Mouse (Mus musculus) liver, adult 2 months (tissue): ENCODE results near the gene Cmtm8. TPM values are rescaled to one million over a fixed set of nuclear protein-coding genes. Genes with fewer than 3 reads are reported as not detected.

Experiments used
- DNase-seq: peaks from one replicate; pipeline ENCODE4 v3.0.0-alpha.2; 2011; ENCODE audit warnings: low read depth, low spot score; ENCODE audit errors: extremely low read depth
- H3K27ac ChIP-seq: fragments of 200-500 bp; replicated peaks from 2 replicates; pipeline ENCODE4 v1.5.1; 2012; ENCODE audit warnings: low read depth, mild to moderate bottlenecking, control low read depth, inconsistent platforms, low read length; ENCODE audit not compliant: insufficient read depth
- H3K27me3 ChIP-seq: fragments of 200-500 bp; 2 replicates; pipeline ENCODE4 v1.6.1; 2012; ENCODE audit warnings: mild to moderate bottlenecking, moderate library complexity, low read length, inconsistent platforms; ENCODE audit not compliant: control insufficient read depth, insufficient read depth
- H3K36me3 ChIP-seq: fragments of 200-500 bp; 2 replicates; pipeline ENCODE4 v1.6.1; 2012; ENCODE audit warnings: low read length, inconsistent platforms; ENCODE audit not compliant: control insufficient read depth, insufficient read depth
- H3K4me1 ChIP-seq: fragments of 200-500 bp; 2 replicates; pipeline ENCODE4 v1.6.1; 2011; ENCODE audit warnings: low read length; ENCODE audit not compliant: control insufficient read depth, insufficient read depth
- H3K4me3 ChIP-seq: fragments of 200-500 bp; 2 replicates; pipeline ENCODE4 v1.5.1; 2011; ENCODE audit warnings: low read depth, mild to moderate bottlenecking, control low read depth, low read length, moderate library complexity; ENCODE audit not compliant: insufficient read depth
- H3K79me2 ChIP-seq: fragments of 200-500 bp; 2 replicates; pipeline ENCODE4 v1.6.1; 2012; ENCODE audit warnings: inconsistent platforms, mild to moderate bottlenecking, low read length, moderate library complexity; ENCODE audit not compliant: control insufficient read depth, insufficient read depth
- H3K9ac ChIP-seq: fragments of 200-500 bp; 2 replicates; pipeline ENCODE4 v1.6.1; 2012; ENCODE audit warnings: low read depth, mild to moderate bottlenecking, control low read depth, inconsistent platforms, low read length
- CTCF ChIP-seq: fragments of 200-500 bp; IDR thresholded peaks from 2 replicates; pipeline ENCODE4 v1.5.1; 2011; ENCODE audit warnings: low read depth, low read length, control low read depth
- POLR2A ChIP-seq: fragments of 200-500 bp; IDR thresholded peaks from 2 replicates; pipeline ENCODE4 v1.6.1; 2011; ENCODE audit warnings: low read length, control low read depth; ENCODE audit not compliant: insufficient read depth; ENCODE audit errors: extremely low read depth
- WGBS: fragments of 180-500 bp; shearing (Covaris S2); methylation state at CpG from one replicate; pipeline ENCODE4 v1.1.7; 2018; 5-methylcytosine and 5-hydroxymethylcytosine counted together
- polyA plus RNA-seq: library from polyadenylated mRNA; depleted of rRNA; stranded (reverse); fragments of >200 nt; gene quantifications from 2 replicates; pipeline ENCODE4 v1.2.3, GENCODE M21; 2012
- total RNA-seq: library from RNA; depleted of rRNA; stranded (reverse); fragments of >200 nt; gene quantifications from 2 replicates; pipeline ENCODE4 v1.2.3, GENCODE M21; 2014

Cmtm8 gene
- total and polyA plus RNA-seq, 2 experiments: 77.3 to 180 TPM

DNA sequence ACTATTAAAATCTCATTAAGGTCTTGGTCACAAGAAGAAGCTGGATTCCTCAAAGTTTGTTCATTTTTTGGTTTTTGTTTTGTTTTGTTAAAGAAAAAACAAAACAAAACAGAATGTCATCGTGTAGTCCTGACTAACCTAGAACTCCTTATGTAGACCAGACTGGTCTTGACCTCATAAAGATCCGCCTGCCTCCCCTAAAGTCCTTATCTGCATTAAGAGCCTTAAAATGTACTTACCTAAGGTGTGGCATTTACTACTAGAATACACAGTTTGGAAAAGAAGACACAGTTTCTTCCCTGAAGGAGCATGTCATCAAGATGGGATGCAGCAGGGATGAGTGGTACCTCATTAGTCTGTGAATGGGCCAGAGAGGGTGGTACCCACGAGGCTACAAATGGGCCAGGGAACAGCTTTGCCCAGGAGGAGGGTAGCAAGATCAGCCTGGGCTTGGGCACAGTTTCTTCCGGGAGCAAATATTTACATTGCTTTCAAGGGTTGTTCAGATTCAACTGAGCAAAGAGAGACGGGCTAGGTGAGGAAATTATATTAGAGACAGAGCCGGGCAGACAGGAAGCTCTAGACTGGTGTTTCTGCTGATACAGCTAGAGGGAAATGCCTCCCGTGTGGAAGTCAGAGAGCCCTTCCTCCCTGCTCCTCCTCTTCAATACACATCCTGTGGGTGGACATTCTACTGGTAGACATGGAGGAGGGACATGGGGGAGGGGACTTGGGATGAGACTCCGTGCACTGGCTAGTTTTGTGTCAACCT, 7.6 kb upstream of the Cmtm8 start:
- no peak for DNase-seq
- WGBS: 28% methylated on average over 8 of the region's 8 CpGs
- TF ChIP-seq POLR2A (no peak), CTCF (no peak)

DNA sequence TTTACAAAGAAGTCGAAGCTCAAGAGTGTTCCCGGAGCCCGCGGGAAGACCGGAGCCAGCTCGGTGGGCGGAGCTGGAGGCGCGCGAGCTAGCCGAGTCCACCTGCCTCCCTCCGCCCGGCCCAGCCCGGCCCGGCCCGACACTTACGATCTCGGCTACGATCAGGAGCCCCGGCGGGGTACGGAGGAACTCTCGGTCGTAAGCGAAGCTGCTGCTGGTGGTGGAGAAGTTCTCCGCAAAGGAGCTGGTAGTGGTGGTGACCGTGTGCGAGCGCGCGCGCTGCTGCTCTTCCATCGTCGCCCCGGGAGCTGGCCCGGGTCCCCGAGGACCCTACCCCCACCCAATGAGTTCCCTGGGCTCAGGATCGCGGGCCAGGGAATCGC, 331 bp downstream of the Cmtm8 start:
- Histone ChIP-seq H3K4me3 (peak overlapping the region; percentile 86), H3K4me1 (peaks cover 22% of the 10 kb centered on the region), H3K27ac (peak overlapping the region; percentile 94), H3K36me3 (no peaks in the 10 kb centered on the region; the same call in 1 of the 2 replicates), H3K9ac (peak overlapping the region; percentile 93), H3K79me2 (peaks cover 25% of the 10 kb centered on the region), H3K27me3 (no peaks in the 10 kb centered on the region)
- TF ChIP-seq CTCF (no peak), POLR2A (no peak)
- DNase-seq: no peak
- under 1% methylated on average over 40 of the region's 40 CpGs for WGBS

More for the DNA sequence above, 7.6 kb upstream of the Cmtm8 start:
- no peak overlapping the region for H3K27ac ChIP-seq
- no peaks in the 10 kb centered on the region for H3K36me3 ChIP-seq
- H3K9ac ChIP-seq: no peak overlapping the region
- H3K79me2 ChIP-seq: no peaks in the 10 kb centered on the region
- H3K27me3 ChIP-seq: no peaks in the 10 kb centered on the region
- no peak overlapping the region for H3K4me3 ChIP-seq
- peaks cover 2% of the 10 kb centered on the region; the same call in 1 of the 2 replicates for H3K4me1 ChIP-seq

DNA sequence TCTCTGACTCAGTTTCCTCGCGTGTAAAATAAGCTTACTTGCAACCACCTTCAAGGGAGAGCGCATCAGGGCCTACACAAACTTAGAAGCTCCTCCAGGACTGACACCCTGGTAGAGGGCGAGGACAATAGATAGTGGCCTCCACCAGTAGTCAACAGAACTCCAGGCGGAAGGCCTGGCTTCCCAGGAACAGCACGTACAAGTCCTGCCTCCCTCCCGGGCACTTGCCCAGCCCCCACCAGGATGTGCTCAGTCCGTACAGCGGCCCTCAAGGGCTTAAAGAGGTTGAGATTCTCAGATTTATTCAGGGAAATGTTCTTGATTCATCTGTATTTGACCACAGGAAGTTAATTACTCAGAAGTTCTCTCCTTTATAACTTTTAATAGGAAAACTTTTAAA, 1.1 kb downstream of the Cmtm8 start:
- WGBS: 8% methylated on average over 9 of the region's 9 CpGs
- peaks cover 32% of the 10 kb centered on the region for H3K79me2 ChIP-seq
- no peaks in the 10 kb centered on the region; the same call in 1 of the 2 replicates for H3K36me3 ChIP-seq
- H3K4me3 ChIP-seq: peak overlapping the region; percentile 86
- H3K27ac ChIP-seq: peak overlapping the region; percentile 94
- TF ChIP-seq POLR2A (no peak), CTCF (no peak)
- no peaks in the 10 kb centered on the region for H3K27me3 ChIP-seq
- peaks cover 22% of the 10 kb centered on the region for H3K4me1 ChIP-seq
- peak; percentile 79 for DNase-seq
- peak overlapping the region; percentile 93 for H3K9ac ChIP-seq

DNA sequence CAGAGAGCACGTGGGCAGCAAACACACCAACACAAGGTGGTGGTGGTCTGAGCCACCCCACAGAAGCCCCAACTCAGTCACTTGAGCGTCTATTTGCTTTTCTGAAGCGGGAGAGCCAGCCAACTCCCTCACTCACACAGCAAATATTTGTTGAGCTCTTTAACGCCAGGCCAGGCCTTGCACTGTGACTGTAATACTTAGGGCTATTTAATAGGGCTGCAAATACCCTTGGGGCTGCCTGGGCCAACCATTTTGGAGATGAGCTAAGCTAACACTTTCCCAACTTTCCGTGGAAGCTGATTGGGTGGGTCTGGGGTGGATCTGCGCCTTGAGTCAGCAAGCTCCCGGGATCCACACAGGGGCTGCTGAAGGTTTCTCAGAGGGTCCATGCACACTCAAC, 1.7 kb downstream of the Cmtm8 start:
- Histone ChIP-seq H3K36me3 (no peaks in the 10 kb centered on the region; the same call in 1 of the 2 replicates), H3K4me3 (peak overlapping the region; percentile 86), H3K4me1 (peaks cover 22% of the 10 kb centered on the region), H3K79me2 (peaks cover 38% of the 10 kb centered on the region), H3K27ac (peak overlapping the region; percentile 94), H3K9ac (peak overlapping the region; percentile 73), H3K27me3 (no peaks in the 10 kb centered on the region)
- WGBS: 21% methylated on average over 7 of the region's 7 CpGs
- TF ChIP-seq POLR2A (peak; percentile 24; the same call in 1 of the 2 replicates), CTCF (no peak)
- DNase-seq: peak; percentile 92

DNA sequence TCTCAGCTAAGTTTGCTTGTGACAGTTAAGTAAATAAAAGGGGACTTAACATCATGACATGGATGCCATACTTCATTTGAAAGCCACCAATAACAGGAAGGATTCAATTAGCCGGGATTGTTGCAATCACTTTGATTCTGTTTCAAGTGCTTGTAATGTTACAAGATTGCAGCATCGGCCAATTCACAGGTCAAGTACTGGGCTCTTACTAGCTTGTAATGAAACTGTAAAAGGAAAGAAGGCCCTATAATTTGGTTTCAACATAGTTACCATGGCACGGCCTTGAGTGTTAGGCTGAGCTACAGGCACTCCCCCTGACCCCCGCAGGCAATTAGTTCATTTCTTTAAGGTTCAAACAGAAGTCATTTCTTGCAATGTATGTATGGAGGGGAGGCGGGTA, 5.1 kb downstream of the Cmtm8 start:
- H3K27ac ChIP-seq: no peak overlapping the region
- no peaks in the 10 kb centered on the region for H3K27me3 ChIP-seq
- peaks cover 51% of the 10 kb centered on the region for H3K79me2 ChIP-seq
- WGBS: 46% methylated on average over 5 of the region's 5 CpGs
- H3K4me1 ChIP-seq: peaks cover 22% of the 10 kb centered on the region
- H3K36me3 ChIP-seq: no peaks in the 10 kb centered on the region; the same call in 1 of the 2 replicates
- DNase-seq: peak; percentile 64
- no peak overlapping the region for H3K4me3 ChIP-seq
- H3K9ac ChIP-seq: no peak overlapping the region
- TF ChIP-seq CTCF: no peak

DNA sequence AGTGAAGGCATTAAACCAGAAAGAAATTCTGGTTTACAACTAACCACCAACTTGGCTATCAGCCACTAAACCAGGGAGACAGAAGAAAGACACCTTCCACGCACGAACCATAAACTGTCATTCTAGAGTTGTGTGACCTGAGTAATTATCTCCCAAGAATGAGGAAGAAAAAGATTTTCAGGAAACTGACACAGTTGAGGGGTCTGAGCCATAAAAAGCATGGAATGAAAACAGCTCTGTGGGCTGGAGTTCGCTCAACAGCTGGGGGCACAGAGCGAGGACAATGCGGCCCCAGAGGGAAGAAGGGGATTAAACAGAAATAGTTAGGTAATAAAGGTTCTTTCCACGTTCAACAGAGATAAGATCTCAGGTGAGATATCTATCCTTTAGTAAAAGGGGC, 12.4 kb downstream of the Cmtm8 start:
- H3K4me1 ChIP-seq: peaks cover 41% of the 10 kb centered on the region
- H3K27me3 ChIP-seq: no peaks in the 10 kb centered on the region
- DNase-seq: no peak
- H3K4me3 ChIP-seq: no peak overlapping the region
- H3K79me2 ChIP-seq: peaks cover 27% of the 10 kb centered on the region
- H3K9ac ChIP-seq: no peak overlapping the region
- 0 out of 2 replicates have a peak overlapping the region, but pooled peaks have one; percentile 11 for H3K27ac ChIP-seq
- 42% methylated on average over 6 of the region's 6 CpGs for WGBS
- no peaks in the 10 kb centered on the region; the same call in 1 of the 2 replicates for H3K36me3 ChIP-seq
- TF ChIP-seq CTCF: no peak
- TF ChIP-seq POLR2A: no peak
